Mouse (Mus musculus) stomach, embryonic 16.5 days (tissue): ENCODE results near the gene Evi2a. TPM values are rescaled to one million over a fixed set of nuclear protein-coding genes. Genes with fewer than 3 reads are reported as not detected.

Source experiments
- ATAC-seq: fragments of 200-750 bp; cut with Nextera tagmentation; 2 replicates; pipeline ENCODE4 v1.8.0; 2017; ENCODE audit warnings: moderate number of reproducible peaks, moderate TSS enrichment; ENCODE audit not compliant: insufficient read depth, low FRiP score
- H3K27ac ChIP-seq: fragments of 300-500 bp; sonication (generic); 2 replicates; pipeline ENCODE4 v1.5.1; 2014; ENCODE audit warnings: low read length
- H3K27me3 ChIP-seq: fragments of 300-500 bp; sonication (generic); 2 replicates; pipeline ENCODE4 v1.6.1; 2014; ENCODE audit warnings: low read length, control low read depth, mixed read lengths; ENCODE audit not compliant: control insufficient read depth, insufficient read depth
- H3K36me3 ChIP-seq: fragments of 300-500 bp; sonication (generic); 2 replicates; pipeline ENCODE4 v1.6.1; 2014; ENCODE audit warnings: low read length; ENCODE audit not compliant: control insufficient read depth, insufficient read depth
- H3K4me1 ChIP-seq: fragments of 300-500 bp; sonication (generic); 2 replicates; pipeline ENCODE4 v1.6.1; 2014; ENCODE audit warnings: low read length, control low read depth, mixed read lengths; ENCODE audit not compliant: control insufficient read depth, insufficient read depth
- H3K4me2 ChIP-seq: fragments of 300-500 bp; sonication (generic); 2 replicates; pipeline ENCODE4 v1.6.1; 2014; ENCODE audit warnings: low read depth, low read length, mixed read lengths
- H3K4me3 ChIP-seq: fragments of 300-500 bp; sonication (generic); replicated peaks from 2 replicates; pipeline ENCODE4 v1.5.1; 2014; ENCODE audit warnings: mild to moderate bottlenecking, low read length
- H3K9ac ChIP-seq: fragments of 300-500 bp; sonication (generic); 2 replicates; pipeline ENCODE4 v1.6.1; 2014; ENCODE audit warnings: low read length
- H3K9me3 ChIP-seq: fragments of 300-500 bp; sonication (generic); replicated peaks from 2 replicates; pipeline ENCODE4 v1.6.1; 2016; ENCODE audit warnings: low read length, control low read depth; ENCODE audit not compliant: control insufficient read depth
- WGBS: fragments of 180-500 bp; shearing (Covaris S2); extraction: QIAGEN DNeasy Blood & Tissue Kit; methylation state at CpG from one replicate; pipeline ENCODE4 v1.1.7; 2014; 5-methylcytosine and 5-hydroxymethylcytosine counted together
- polyA plus RNA-seq: library from polyadenylated mRNA; unstranded; fragments of >200 nt; fragmentation: Nextera tagmentation; extraction: Ambion mirVana; gene quantifications from 2 replicates; pipeline ENCODE4 v1.2.1, GENCODE M21; 2015

Gene Evi2a
- polyA plus RNA-seq, 1 experiment from 2014 or later, result 5.0 TPM

DNA sequence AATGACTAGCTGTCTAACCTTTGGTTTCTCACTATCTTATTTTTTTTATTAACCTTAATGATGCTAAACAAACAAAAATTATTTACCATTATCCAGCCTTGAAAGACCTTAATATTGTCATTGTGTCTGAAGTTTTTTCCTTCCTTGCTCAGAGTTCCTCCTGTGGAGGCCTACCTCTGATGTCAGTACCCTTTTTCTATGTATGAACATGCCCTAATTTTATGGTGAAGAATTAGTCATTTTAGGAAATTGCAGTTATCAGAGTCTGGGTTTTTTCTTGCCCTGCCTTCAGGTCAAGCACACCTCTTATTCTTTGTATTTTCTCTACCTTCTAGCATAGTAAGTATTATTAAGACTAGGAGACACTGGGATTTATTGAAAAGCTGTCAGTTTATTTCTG lies 45.7 kb downstream of the Evi2a start:
- no peak overlapping the region for H3K9ac ChIP-seq

DNA sequence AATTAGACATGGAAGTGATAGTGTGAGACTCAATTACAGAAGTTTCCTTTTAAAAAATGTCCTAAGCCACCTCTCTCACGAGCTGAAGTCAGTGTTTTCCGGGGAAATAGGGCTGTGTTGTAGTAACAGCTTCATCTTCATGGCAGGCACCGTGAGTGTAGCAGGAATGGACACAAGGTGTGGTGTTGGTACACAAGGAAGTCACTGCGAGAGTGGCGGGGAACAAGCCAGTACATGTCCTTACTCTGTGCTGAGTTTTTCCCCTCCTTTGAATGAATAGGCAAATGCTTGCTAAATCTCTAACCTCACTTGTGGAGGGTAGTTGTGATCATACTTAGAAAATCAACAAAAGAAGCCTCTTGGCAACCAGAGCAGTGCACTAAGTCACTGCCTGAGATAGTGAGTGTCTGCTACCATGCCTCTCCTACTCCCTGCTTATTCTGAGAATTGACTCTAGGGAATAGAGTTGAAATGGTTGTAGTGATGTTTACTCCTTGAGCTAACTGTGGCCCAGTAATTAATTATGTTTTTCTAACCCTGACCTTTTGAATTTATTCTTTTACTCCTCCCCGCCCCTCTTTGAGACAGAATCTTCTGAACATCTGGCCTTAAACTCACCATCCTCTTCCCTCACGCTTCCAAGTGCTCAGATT lies 46.4 kb downstream of the Evi2a start:
- 61% methylated on average over 7 of the region's 7 CpGs for WGBS
- peak; percentile 84 for ATAC-seq
- Histone ChIP-seq H3K4me1 (peaks cover 6% of the 10 kb centered on the region; the same call in 1 of the 2 replicates), H3K27me3 (no peaks in the 10 kb centered on the region), H3K36me3 (peaks cover 2% of the 10 kb centered on the region; the same call in 1 of the 2 replicates), H3K27ac (peak overlapping the region; percentile 77), H3K4me2 (no peak overlapping the region), H3K4me3 (no peak overlapping the region), H3K9me3 (no peaks in the 10 kb centered on the region), H3K9ac (no peak overlapping the region)

More for the DNA sequence above, 45.7 kb downstream of the Evi2a start:
- Histone ChIP-seq H3K4me3 (no peak overlapping the region), H3K36me3 (peaks cover 2% of the 10 kb centered on the region; the same call in 1 of the 2 replicates), H3K4me2 (no peak overlapping the region), H3K9me3 (no peaks in the 10 kb centered on the region), H3K27ac (no peak overlapping the region), H3K27me3 (no peaks in the 10 kb centered on the region), H3K4me1 (peaks cover 9% of the 10 kb centered on the region; the same call in 1 of the 2 replicates)
- no peak for ATAC-seq

DNA sequence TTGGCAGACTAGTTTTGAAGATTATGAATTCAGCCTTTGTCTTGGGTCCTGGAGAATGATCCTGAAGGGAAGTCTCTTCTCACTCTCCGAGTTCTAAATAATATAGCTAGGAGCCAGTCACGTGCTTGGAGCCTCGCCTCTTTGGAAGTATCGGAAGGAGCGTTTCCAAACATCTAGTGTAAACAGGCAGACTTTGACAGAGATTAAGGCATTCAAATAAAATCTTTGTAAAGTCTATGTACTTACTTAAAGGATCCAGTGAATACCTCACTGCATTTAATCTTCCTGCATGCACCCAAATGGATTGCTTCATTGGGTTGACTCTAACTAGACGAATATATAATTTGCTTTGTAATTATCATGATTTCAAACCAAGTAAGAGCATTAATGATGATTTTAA lies 47.0 kb downstream of the Evi2a start:
- Histone ChIP-seq H3K4me1 (0 out of 2 replicates have a peak, but pooled peaks cover 6% of the 10 kb centered on the region), H3K4me2 (no peak overlapping the region), H3K27me3 (no peaks in the 10 kb centered on the region), H3K9ac (no peak overlapping the region), H3K4me3 (no peak overlapping the region), H3K27ac (no peak overlapping the region), H3K36me3 (peaks cover 2% of the 10 kb centered on the region; the same call in 1 of the 2 replicates), H3K9me3 (no peaks in the 10 kb centered on the region)
- ATAC-seq, result peak; percentile 69; the same call in 1 of the 2 replicates
- 55% methylated on average over 6 of the region's 6 CpGs for WGBS

Other genes with a start within 250 kb of the Evi2a start
- gene Gm9964, start 233.7 kb downstream of the Evi2a start, polyA plus RNA-seq, result not detected in 2 replicates
- 3.2 and 4.1 TPM in 2 replicates for gene Nf1, start 190.9 kb downstream of the Evi2a start, polyA plus RNA-seq
- gene Omg, start 26.5 kb downstream of the Evi2a start, polyA plus RNA-seq, result 0.12 and 0.28 TPM in 2 replicates
- gene Evi2b, start 6.8 kb downstream of the Evi2a start, polyA plus RNA-seq, result 1.7 and 1.8 TPM in 2 replicates
- 0.60 and 0.89 TPM in 2 replicates for gene Evi2, start within 50 bp of the Evi2a start, polyA plus RNA-seq
- gene Rab11fip4, start 60.6 kb upstream of the Evi2a start, polyA plus RNA-seq, result 2.0 and 2.2 TPM in 2 replicates